Mouse (Mus musculus) thymus, adult 18-20 months (tissue): ENCODE results near the gene Ifi44.

ENCODE experiments used
- DNase-seq, 2 experiments: peaks; one replicate each; pipeline ENCODE4 v3.0.0; 2022; ENCODE audit warnings: mixed read lengths in 2 of 2

Gene Ifi44

GRCm38 (mm10) chr3:151749737-151750136 is at the start of gene Ifi44:
Gene Ifi44 (minus strand): TSS chr3:151749960.
- DNase-seq = no peak

GRCm38 (mm10) chr3:151788622-151789021 is 38.9 kb upstream of the Ifi44 start:
- DNase-seq = no peak

- DNase-seq = no peak
Measured at GRCm38 (mm10) chr3:151775089-151775488, 25.3 kb upstream of the Ifi44 start.

- no peak for DNase-seq
Measured at GRCm38 (mm10) chr3:151771074-151771473, 21.3 kb upstream of the Ifi44 start.

GRCm38 (mm10) chr3:151748514-151748913 is 1.2 kb downstream of the Ifi44 start:
- no peak for DNase-seq

GRCm38 (mm10) chr3:151746058-151746457 is 3.7 kb downstream of the Ifi44 start:
- no peak for DNase-seq

GRCm38 (mm10) chr3:151742223-151742622 is 7.5 kb downstream of the Ifi44 start:
- no peak for DNase-seq

- no peak for DNase-seq
Measured at GRCm38 (mm10) chr3:151716246-151716645, 33.5 kb downstream of the Ifi44 start.

GRCm38 (mm10) chr3:151707335-151707734 is 42.4 kb downstream of the Ifi44 start:
- no peak for DNase-seq
